Mouse (Mus musculus) spleen, adult 2 months (tissue): ENCODE results near the gene Cacnb2.

ENCODE experiments used
- CTCF ChIP-seq: fragments of 200-500 bp; IDR thresholded peaks from 2 replicates; pipeline ENCODE4 v1.5.1; 2011; ENCODE audit warnings: mild to moderate bottlenecking, inconsistent platforms; ENCODE audit not compliant: insufficient read depth, insufficient read length, insufficient replicate concordance; ENCODE audit errors: extremely low read depth
- POLR2A ChIP-seq: fragments of 200-500 bp; IDR thresholded peaks from 2 replicates; pipeline ENCODE4 v1.6.1; 2011; ENCODE audit warnings: low read depth, low read length, inconsistent platforms

GRCm38 (mm10) chr2:14907124-14907925 lies 304.4 kb downstream of the Cacnb2 start:
- TF ChIP-seq CTCF (no peak), POLR2A (no peak)
